Mouse (Mus musculus) embryonic fibroblast, embryonic 13.5 days (primary cell): ENCODE data around the gene Exoc6. TPM values are rescaled to one million over a fixed set of nuclear protein-coding genes. Genes with fewer than 3 reads are reported as not detected.
A peak's percentile ranks its signal among the peaks of the same experiment; 100 is the strongest.

ENCODE experiments used
- H3K27ac ChIP-seq: 2 replicates; pipeline ENCODE4 v1.5.1; 2012; ENCODE audit warnings: low read length, control low read depth, inconsistent platforms; ENCODE audit not compliant: insufficient read depth
- H3K4me1 ChIP-seq: 2 replicates; pipeline ENCODE4 v1.6.1; 2011; ENCODE audit warnings: low read length; ENCODE audit not compliant: control insufficient read depth, insufficient read depth
- H3K4me3 ChIP-seq: 2 replicates; pipeline ENCODE4 v1.5.1; 2011; ENCODE audit warnings: mild to moderate bottlenecking, control low read depth, low read length; ENCODE audit not compliant: insufficient read depth
- CTCF ChIP-seq: IDR thresholded peaks from 2 replicates; pipeline ENCODE4 v1.5.1; 2011; ENCODE audit warnings: mild to moderate bottlenecking, control low read depth, low read length, moderate library complexity, borderline replicate concordance; ENCODE audit not compliant: insufficient read depth
- POLR2A ChIP-seq: IDR thresholded peaks from 2 replicates; pipeline ENCODE4 v1.6.1; 2011; ENCODE audit warnings: low read depth, mild to moderate bottlenecking, control low read depth, low read length, moderate library complexity
- polyA plus RNA-seq: library from polyadenylated mRNA; stranded (reverse); fragments of >200 nt; gene quantifications from 2 replicates; pipeline ENCODE4 v1.2.4, GENCODE M21; 2011; ENCODE audit warnings: low read depth; ENCODE audit not compliant: missing spikeins, insufficient read length

The Exoc6 gene
- polyA plus RNA-seq, 1 experiment: 3.2 TPM

- no peak overlapping the region for H3K4me3 ChIP-seq
- TF ChIP-seq POLR2A: no peak
- no peak for TF ChIP-seq CTCF
- no peaks in the 10 kb centered on the region; the same call in 1 of the 2 replicates for H3K4me1 ChIP-seq
- no peak overlapping the region for H3K27ac ChIP-seq
Measured at GRCm38 (mm10) chr19:37534737-37535365, 15.4 kb upstream of the Exoc6 start.

- H3K27ac ChIP-seq: no peak overlapping the region
- H3K4me3 ChIP-seq: no peak overlapping the region
- TF ChIP-seq POLR2A (no peak), CTCF (no peak)
- H3K4me1 ChIP-seq: no peaks in the 10 kb centered on the region; the same call in 1 of the 2 replicates
Measured at GRCm38 (mm10) chr19:37536426-37536825, 13.8 kb upstream of the Exoc6 start.

- H3K27ac ChIP-seq: no peak overlapping the region
- TF ChIP-seq CTCF (no peak), POLR2A (no peak)
- H3K4me3 ChIP-seq: no peak overlapping the region
- H3K4me1 ChIP-seq: no peaks in the 10 kb centered on the region; the same call in 1 of the 2 replicates
Measured at GRCm38 (mm10) chr19:37537717-37538116, 12.5 kb upstream of the Exoc6 start.

GRCm38 (mm10) chr19:37540201-37540600 lies 10.0 kb upstream of the Exoc6 start:
- H3K4me1 ChIP-seq: no peaks in the 10 kb centered on the region
- no peak overlapping the region for H3K4me3 ChIP-seq
- no peak overlapping the region for H3K27ac ChIP-seq
- no peak for TF ChIP-seq CTCF
- no peak for TF ChIP-seq POLR2A

GRCm38 (mm10) chr19:37543537-37544326 lies 6.5 kb upstream of the Exoc6 start:
- H3K4me1 ChIP-seq: no peaks in the 10 kb centered on the region
- no peak overlapping the region for H3K4me3 ChIP-seq
- TF ChIP-seq POLR2A: no peak
- TF ChIP-seq CTCF: no peak
- no peak overlapping the region for H3K27ac ChIP-seq

GRCm38 (mm10) chr19:37544476-37544875 lies 5.7 kb upstream of the Exoc6 start:
- Histone ChIP-seq H3K27ac (no peak overlapping the region), H3K4me1 (no peaks in the 10 kb centered on the region), H3K4me3 (no peak overlapping the region)
- TF ChIP-seq CTCF (no peak), POLR2A (no peak)

- Histone ChIP-seq H3K4me1 (no peaks in the 10 kb centered on the region), H3K27ac (no peak overlapping the region), H3K4me3 (no peak overlapping the region)
- TF ChIP-seq POLR2A: no peak
- TF ChIP-seq CTCF: no peak
Measured at GRCm38 (mm10) chr19:37545231-37545630, 5.0 kb upstream of the Exoc6 start.

- no peak overlapping the region for H3K4me3 ChIP-seq
Measured at GRCm38 (mm10) chr19:37545725-37546124, 4.5 kb upstream of the Exoc6 start.

GRCm38 (mm10) chr19:37546776-37547175 lies 3.4 kb upstream of the Exoc6 start:
- no peaks in the 10 kb centered on the region for H3K4me1 ChIP-seq
- TF ChIP-seq POLR2A (no peak), CTCF (no peak)
- H3K27ac ChIP-seq: no peak overlapping the region
- no peak overlapping the region for H3K4me3 ChIP-seq

More at GRCm38 (mm10) chr19:37545725-37546124, 4.5 kb upstream of the Exoc6 start:
- Histone ChIP-seq H3K27ac (no peak overlapping the region), H3K4me1 (no peaks in the 10 kb centered on the region)
- TF ChIP-seq POLR2A (no peak), CTCF (no peak)

- no peak for TF ChIP-seq POLR2A
- TF ChIP-seq CTCF: no peak
- Histone ChIP-seq H3K27ac (no peak overlapping the region), H3K4me1 (no peaks in the 10 kb centered on the region), H3K4me3 (peak overlapping the region; percentile 63)
Measured at GRCm38 (mm10) chr19:37551040-37551566, 885 bp downstream of the Exoc6 start.
